Mouse (Mus musculus): ENCODE measurements around the gene Izumo2. TPM values are rescaled to one million over a fixed set of nuclear protein-coding genes. Genes with fewer than 3 reads are reported as not detected.

The Izumo2 gene
- total and polyA plus RNA-seq, 2 experiments from 2014 or later = not detected

DNA sequence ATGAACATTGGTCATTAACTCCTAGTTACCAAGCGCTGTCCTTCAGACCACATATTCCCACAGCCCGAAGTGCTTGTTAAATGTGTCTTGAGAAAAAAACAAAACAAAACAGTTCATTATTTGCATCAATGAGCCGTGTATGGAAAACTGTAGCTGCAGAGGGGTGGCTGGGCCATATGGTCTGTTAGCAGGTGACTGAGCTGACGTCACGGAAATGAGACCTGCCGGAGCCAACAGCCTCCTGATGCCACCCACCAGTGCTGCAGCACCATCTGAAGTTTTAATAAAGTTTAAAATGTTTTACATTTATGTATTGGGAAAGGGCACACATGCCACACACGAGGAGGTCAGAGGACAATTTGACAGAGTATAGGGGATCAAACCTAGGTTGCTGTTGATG is 19.2 kb upstream of the Izumo2 start:
- no peak for TF ChIP-seq CTCF (IDR thresholded peaks at IDR 0.05)
- H3K27me3 ChIP-seq (ENCODE audit: insufficient read depth, low read length) = no peaks in the 10 kb centered on the region
- H3K4me3 ChIP-seq (ENCODE audit: low read depth, low read length) = no peak overlapping the region
- DNase-seq (ENCODE audit: low spot score) = no peak
- H3K27ac ChIP-seq (ENCODE audit: low read depth, low read length) = no peak overlapping the region
- H3K9ac ChIP-seq (replicated peaks; ENCODE audit: low read length, poor library complexity, severe bottlenecking) = no peak overlapping the region
- H3K9me3 ChIP-seq (ENCODE audit: low read length) = no peaks in the 10 kb centered on the region
- no peak overlapping the region for H3K4me2 ChIP-seq (ENCODE audit: low read depth, low read length, poor library complexity, severe bottlenecking)
- no peak for ATAC-seq (ENCODE audit: low FRiP score)
- H3K36me3 ChIP-seq (ENCODE audit: insufficient read depth, low read length) = no peaks in the 10 kb centered on the region
- H3K4me1 ChIP-seq (ENCODE audit: insufficient read depth, low read length) = no peaks in the 10 kb centered on the region
- WGBS = 89% methylated on average over 7 of the region's 7 CpGs

DNA sequence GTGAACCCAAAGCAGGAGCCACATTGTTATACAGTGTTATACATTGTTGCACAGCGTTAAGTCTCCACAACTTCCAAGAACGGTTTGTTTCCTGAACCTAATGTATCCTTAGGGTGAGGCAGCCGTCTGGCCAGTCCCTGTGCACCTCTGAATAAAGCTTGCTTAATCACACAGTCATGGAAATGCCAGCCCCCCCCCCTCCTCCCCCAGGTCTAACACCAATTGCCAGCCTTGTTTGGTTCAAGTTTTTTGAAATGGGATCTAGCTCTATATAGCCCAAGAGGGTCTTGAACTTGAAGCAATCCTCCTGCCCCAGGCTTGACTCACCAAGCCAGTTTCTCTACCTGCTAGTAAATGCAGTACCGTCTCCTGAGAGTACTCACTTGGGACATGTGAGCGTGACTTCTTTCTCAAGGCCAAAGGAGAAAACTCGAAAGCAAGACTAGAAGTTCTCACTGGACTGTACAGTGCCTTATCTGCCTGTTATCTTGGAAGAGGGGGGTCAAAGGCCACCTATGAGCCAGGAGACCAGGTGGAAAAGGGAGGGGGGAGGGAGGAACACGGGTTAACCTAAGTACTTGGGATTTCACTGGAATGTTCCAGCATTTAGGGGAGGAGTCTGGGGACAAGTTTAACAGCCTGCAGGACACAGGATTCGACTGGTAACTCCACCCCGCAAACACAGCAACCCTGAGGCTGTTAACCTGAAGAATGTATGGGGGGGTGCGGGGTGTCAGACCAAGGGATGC is 14.9 kb upstream of the Izumo2 start:
- no peak overlapping the region for H3K4me3 ChIP-seq (ENCODE audit: low read depth, low read length)
- ATAC-seq (ENCODE audit: low FRiP score) = no peak
- 75% methylated on average over 10 of the region's 10 CpGs for WGBS
- no peak for TF ChIP-seq CTCF (IDR thresholded peaks at IDR 0.05)
- no peaks in the 10 kb centered on the region for H3K4me1 ChIP-seq (ENCODE audit: insufficient read depth, low read length)
- no peak overlapping the region for H3K9ac ChIP-seq (replicated peaks; ENCODE audit: low read length, poor library complexity, severe bottlenecking)
- H3K27me3 ChIP-seq (ENCODE audit: insufficient read depth, low read length) = 0 out of 2 replicates have a peak, but pooled peaks cover 3% of the 10 kb centered on the region
- H3K27ac ChIP-seq (ENCODE audit: low read depth, low read length) = no peak overlapping the region
- H3K36me3 ChIP-seq (ENCODE audit: insufficient read depth, low read length) = no peaks in the 10 kb centered on the region
- no peak overlapping the region for H3K4me2 ChIP-seq (ENCODE audit: low read depth, low read length, poor library complexity, severe bottlenecking)
- DNase-seq (ENCODE audit: low spot score) = no peak
- H3K9me3 ChIP-seq (ENCODE audit: low read length) = no peaks in the 10 kb centered on the region

DNA sequence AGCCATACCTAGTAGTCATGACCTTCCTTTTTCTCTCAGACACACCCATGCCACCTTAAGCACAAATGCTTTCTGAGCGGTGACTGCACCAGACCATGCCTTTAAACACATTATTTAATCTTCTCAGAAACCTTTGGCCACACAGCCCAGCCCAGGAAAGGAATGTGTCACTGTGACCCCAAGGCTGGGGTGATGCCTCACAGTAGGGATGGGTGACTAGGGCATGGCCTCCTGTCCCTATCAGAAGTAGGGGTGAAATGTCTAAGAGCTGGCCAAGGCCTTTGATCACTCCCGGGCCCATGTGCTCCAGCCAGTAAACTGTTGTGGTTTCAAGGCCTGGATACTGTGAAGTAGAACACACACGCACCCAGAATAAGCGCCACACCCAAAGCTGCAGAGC is 13.3 kb upstream of the Izumo2 start:
- no peak overlapping the region for H3K4me3 ChIP-seq (ENCODE audit: low read depth, low read length)
- no peaks in the 10 kb centered on the region for H3K36me3 ChIP-seq (ENCODE audit: insufficient read depth, low read length)
- no peak overlapping the region for H3K9ac ChIP-seq (replicated peaks; ENCODE audit: low read length, poor library complexity, severe bottlenecking)
- 0 out of 2 replicates have a peak, but pooled peaks cover 5% of the 10 kb centered on the region for H3K27me3 ChIP-seq (ENCODE audit: insufficient read depth, low read length)
- no peaks in the 10 kb centered on the region for H3K4me1 ChIP-seq (ENCODE audit: insufficient read depth, low read length)
- no peak overlapping the region for H3K4me2 ChIP-seq (ENCODE audit: low read depth, low read length, poor library complexity, severe bottlenecking)
- TF ChIP-seq CTCF (IDR thresholded peaks at IDR 0.05) = no peak
- ATAC-seq (ENCODE audit: low FRiP score) (no peak), DNase-seq (ENCODE audit: low spot score) (no peak)
- H3K9me3 ChIP-seq (ENCODE audit: low read length) = no peaks in the 10 kb centered on the region
- H3K27ac ChIP-seq (ENCODE audit: low read depth, low read length) = no peak overlapping the region
- WGBS = 90% methylated on average over 4 of the region's 4 CpGs

DNA sequence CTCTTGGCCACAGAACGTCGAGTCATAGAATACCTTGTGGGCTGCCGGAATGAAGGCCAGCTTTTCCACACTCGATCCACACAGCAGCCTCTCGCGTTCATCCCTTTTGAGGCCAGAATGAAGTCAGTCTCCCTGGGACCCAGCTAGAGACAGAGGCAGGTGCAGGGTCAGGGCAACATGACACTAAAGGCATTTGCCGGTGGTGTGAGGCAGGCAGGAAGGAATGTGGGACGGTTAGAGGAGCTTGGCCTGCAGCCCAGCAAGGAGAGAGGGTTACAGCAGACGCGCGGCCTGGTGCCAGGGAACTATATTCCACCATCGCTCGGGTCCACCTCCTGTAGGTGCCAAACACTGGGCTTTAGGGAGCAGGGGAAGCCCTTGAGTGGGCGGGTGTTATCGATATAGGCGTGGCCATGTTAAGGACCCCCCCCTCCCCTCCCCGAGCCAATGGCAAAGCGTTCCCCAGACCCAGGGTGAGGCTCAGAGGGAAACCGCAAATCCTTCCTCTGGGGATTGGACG is 11.3 kb upstream of the Izumo2 start:
- H3K9ac ChIP-seq (replicated peaks; ENCODE audit: low read length, poor library complexity, severe bottlenecking) = no peak overlapping the region
- peak; percentile 14 for DNase-seq (ENCODE audit: low spot score)
- H3K4me3 ChIP-seq (ENCODE audit: low read depth, low read length) = no peak overlapping the region
- H3K27ac ChIP-seq (ENCODE audit: low read depth, low read length) = no peak overlapping the region
- H3K4me2 ChIP-seq (ENCODE audit: low read depth, low read length, poor library complexity, severe bottlenecking) = no peak overlapping the region
- no peaks in the 10 kb centered on the region for H3K36me3 ChIP-seq (ENCODE audit: insufficient read depth, low read length)
- 0 out of 2 replicates have a peak, but pooled peaks cover 5% of the 10 kb centered on the region for H3K27me3 ChIP-seq (ENCODE audit: insufficient read depth, low read length)
- TF ChIP-seq CTCF (IDR thresholded peaks at IDR 0.05) = no peak
- ATAC-seq (ENCODE audit: low FRiP score) = no peak
- no peaks in the 10 kb centered on the region for H3K4me1 ChIP-seq (ENCODE audit: insufficient read depth, low read length)
- H3K9me3 ChIP-seq (ENCODE audit: low read length) = no peaks in the 10 kb centered on the region
- 18% methylated on average over 20 of the region's 20 CpGs for WGBS

DNA sequence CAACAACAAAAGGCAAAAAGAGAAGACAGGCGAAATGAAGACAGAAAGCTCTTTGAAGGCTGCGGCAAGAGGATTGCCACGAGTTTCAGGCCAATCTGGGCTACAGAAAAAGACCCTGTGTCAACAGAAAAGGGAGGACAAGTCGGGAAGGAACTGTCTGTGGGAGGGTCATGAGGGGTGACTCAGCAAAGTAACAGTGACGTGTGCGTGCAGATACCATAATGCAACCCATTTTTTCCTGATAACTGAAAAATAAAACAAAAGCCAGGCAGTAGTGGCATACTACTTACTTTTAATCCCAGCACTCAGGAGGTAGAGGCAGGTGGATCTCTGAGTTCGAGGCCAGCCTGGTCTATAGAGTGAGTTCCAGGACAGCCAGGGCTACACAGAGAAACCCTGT is 10.6 kb upstream of the Izumo2 start:
- no peaks in the 10 kb centered on the region for H3K4me1 ChIP-seq (ENCODE audit: insufficient read depth, low read length)
- H3K4me3 ChIP-seq (ENCODE audit: low read depth, low read length) = no peak overlapping the region
- H3K27me3 ChIP-seq (ENCODE audit: insufficient read depth, low read length) = 0 out of 2 replicates have a peak, but pooled peaks cover 5% of the 10 kb centered on the region
- no peak for DNase-seq (ENCODE audit: low spot score)
- H3K4me2 ChIP-seq (ENCODE audit: low read depth, low read length, poor library complexity, severe bottlenecking) = no peak overlapping the region
- ATAC-seq (ENCODE audit: low FRiP score) = no peak
- H3K27ac ChIP-seq (ENCODE audit: low read depth, low read length) = no peak overlapping the region
- H3K9ac ChIP-seq (replicated peaks; ENCODE audit: low read length, poor library complexity, severe bottlenecking) = no peak overlapping the region
- 60% methylated on average over 7 of the region's 7 CpGs for WGBS
- no peaks in the 10 kb centered on the region for H3K36me3 ChIP-seq (ENCODE audit: insufficient read depth, low read length)
- TF ChIP-seq CTCF (IDR thresholded peaks at IDR 0.05) = no peak
- no peaks in the 10 kb centered on the region for H3K9me3 ChIP-seq (ENCODE audit: low read length)

DNA sequence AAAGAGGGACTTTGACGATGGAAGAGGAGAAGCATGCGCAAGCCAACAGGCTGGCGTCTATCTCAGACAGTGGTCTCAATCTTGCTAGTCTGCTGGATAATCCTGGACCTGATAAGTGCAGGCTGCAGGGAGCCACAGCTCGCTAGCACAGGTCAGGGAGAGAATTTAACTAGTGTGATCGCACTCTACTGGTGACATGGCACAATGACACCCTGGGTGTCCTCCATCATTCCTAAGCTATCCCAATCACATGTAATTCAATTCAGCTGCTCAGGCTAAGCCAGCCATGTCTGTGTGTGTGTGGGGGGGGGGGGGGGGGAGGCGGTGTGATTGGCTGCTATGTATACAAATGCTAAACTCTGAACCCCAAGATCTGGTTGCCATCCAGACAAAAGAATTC is 6.6 kb upstream of the Izumo2 start:
- ATAC-seq (ENCODE audit: low FRiP score) (peak; percentile 60), DNase-seq (ENCODE audit: low spot score) (peak; percentile 61)
- Histone ChIP-seq H3K27me3 (ENCODE audit: insufficient read depth, low read length) (0 out of 2 replicates have a peak, but pooled peaks cover 5% of the 10 kb centered on the region), H3K4me2 (ENCODE audit: low read depth, low read length, poor library complexity, severe bottlenecking) (no peak overlapping the region), H3K9me3 (ENCODE audit: low read length) (no peaks in the 10 kb centered on the region), H3K27ac (ENCODE audit: low read depth, low read length) (no peak overlapping the region), H3K9ac (replicated peaks; ENCODE audit: low read length, poor library complexity, severe bottlenecking) (no peak overlapping the region), H3K4me3 (ENCODE audit: low read depth, low read length) (no peak overlapping the region), H3K4me1 (ENCODE audit: insufficient read depth, low read length) (no peaks in the 10 kb centered on the region), H3K36me3 (ENCODE audit: insufficient read depth, low read length) (no peaks in the 10 kb centered on the region)
- TF ChIP-seq CTCF (IDR thresholded peaks at IDR 0.05) = peak; percentile 73
- 8% methylated on average over 6 of the region's 6 CpGs for WGBS

Measured in midbrain, postnatal 0 days (tissue).